Mouse (Mus musculus) embryonic fibroblast, embryonic 13.5 days (primary cell): ENCODE results near the gene Hoxa13. TPM values are rescaled to one million over a fixed set of nuclear protein-coding genes. Genes with fewer than 3 reads are reported as not detected.
A peak's percentile ranks its signal among the peaks of the same experiment; 100 is the strongest.

Experiments used
- H3K27ac ChIP-seq: 2 replicates; pipeline ENCODE4 v1.5.1; 2012; ENCODE audit warnings: low read length, control low read depth, inconsistent platforms; ENCODE audit not compliant: insufficient read depth
- H3K4me1 ChIP-seq: 2 replicates; pipeline ENCODE4 v1.6.1; 2011; ENCODE audit warnings: low read length; ENCODE audit not compliant: control insufficient read depth, insufficient read depth
- H3K4me3 ChIP-seq: 2 replicates; pipeline ENCODE4 v1.5.1; 2011; ENCODE audit warnings: mild to moderate bottlenecking, control low read depth, low read length; ENCODE audit not compliant: insufficient read depth
- CTCF ChIP-seq: IDR thresholded peaks from 2 replicates; pipeline ENCODE4 v1.5.1; 2011; ENCODE audit warnings: mild to moderate bottlenecking, control low read depth, low read length, moderate library complexity, borderline replicate concordance; ENCODE audit not compliant: insufficient read depth
- POLR2A ChIP-seq: IDR thresholded peaks from 2 replicates; pipeline ENCODE4 v1.6.1; 2011; ENCODE audit warnings: low read depth, mild to moderate bottlenecking, control low read depth, low read length, moderate library complexity
- polyA plus RNA-seq: library from polyadenylated mRNA; stranded (reverse); fragments of >200 nt; gene quantifications from 2 replicates; pipeline ENCODE4 v1.2.4, GENCODE M21; 2011; ENCODE audit warnings: low read depth; ENCODE audit not compliant: missing spikeins, insufficient read length

The Hoxa13 gene
- polyA plus RNA-seq, 1 experiment, result 5.0 TPM

- no peak for TF ChIP-seq POLR2A
- no peak for TF ChIP-seq CTCF
- Histone ChIP-seq H3K27ac (no peak overlapping the region), H3K4me1 (no peaks in the 10 kb centered on the region), H3K4me3 (peak overlapping the region; percentile 10; the same call in 1 of the 2 replicates)
Measured at GRCm38 (mm10) chr6:52252016-52252774, 8.5 kb downstream of the Hoxa13 start.

GRCm38 (mm10) chr6:52251177-52251879 is 9.4 kb downstream of the Hoxa13 start:
- no peak for TF ChIP-seq POLR2A
- no peak for TF ChIP-seq CTCF
- Histone ChIP-seq H3K4me1 (no peaks in the 10 kb centered on the region), H3K4me3 (no peak overlapping the region), H3K27ac (peak overlapping the region; percentile 19; the same call in 1 of the 2 replicates)

GRCm38 (mm10) chr6:52249826-52250225 is 10.9 kb downstream of the Hoxa13 start:
- peak overlapping the region; percentile 60; the same call in 1 of the 2 replicates for H3K27ac ChIP-seq
- no peak overlapping the region for H3K4me3 ChIP-seq
- no peaks in the 10 kb centered on the region for H3K4me1 ChIP-seq
- TF ChIP-seq POLR2A (no peak), CTCF (no peak)

GRCm38 (mm10) chr6:52249415-52249738 is 11.3 kb downstream of the Hoxa13 start:
- Histone ChIP-seq H3K4me1 (no peaks in the 10 kb centered on the region), H3K4me3 (peak overlapping the region; percentile 24), H3K27ac (peak overlapping the region; percentile 60)
- TF ChIP-seq POLR2A (no peak), CTCF (no peak)

GRCm38 (mm10) chr6:52248638-52249414 is 11.9 kb downstream of the Hoxa13 start:
- no peak for TF ChIP-seq POLR2A
- TF ChIP-seq CTCF, result no peak
- H3K4me1 ChIP-seq, result no peaks in the 10 kb centered on the region
- H3K4me3 ChIP-seq, result peak overlapping the region; percentile 24
- peak overlapping the region; percentile 60 for H3K27ac ChIP-seq

- TF ChIP-seq POLR2A (no peak), CTCF (no peak)
- Histone ChIP-seq H3K4me3 (peak overlapping the region; percentile 23), H3K4me1 (no peaks in the 10 kb centered on the region), H3K27ac (peak overlapping the region; percentile 35)
Measured at GRCm38 (mm10) chr6:52247766-52248637, 12.7 kb downstream of the Hoxa13 start.

- no peak overlapping the region for H3K27ac ChIP-seq
Measured at GRCm38 (mm10) chr6:52246916-52247315, 13.8 kb downstream of the Hoxa13 start.

GRCm38 (mm10) chr6:52246403-52246803 is 14.3 kb downstream of the Hoxa13 start:
- Histone ChIP-seq H3K27ac (0 out of 2 replicates have a peak overlapping the region, but pooled peaks have one; percentile 30), H3K4me1 (no peaks in the 10 kb centered on the region), H3K4me3 (peak overlapping the region; percentile 46)
- TF ChIP-seq CTCF (no peak), POLR2A (no peak)

More at GRCm38 (mm10) chr6:52246916-52247315, 13.8 kb downstream of the Hoxa13 start:
- no peaks in the 10 kb centered on the region for H3K4me1 ChIP-seq
- H3K4me3 ChIP-seq, result peak overlapping the region; percentile 46; the same call in 1 of the 2 replicates
- no peak for TF ChIP-seq POLR2A
- TF ChIP-seq CTCF, result no peak

GRCm38 (mm10) chr6:52245757-52246142 is 14.9 kb downstream of the Hoxa13 start, which contains the start of gene Hoxa11:
Hoxa11 (minus strand) TSS chr6:52245810.
- Histone ChIP-seq H3K4me3 (peak within 1 kb of the TSS; percentile 46), H3K27ac (peak within 1 kb of the TSS; percentile 47), H3K4me1 (no peaks in the 10 kb centered on the region)
- TF ChIP-seq CTCF, result no peak
- TF ChIP-seq POLR2A, result peak; percentile 67
